In the genomic region with DNA sequence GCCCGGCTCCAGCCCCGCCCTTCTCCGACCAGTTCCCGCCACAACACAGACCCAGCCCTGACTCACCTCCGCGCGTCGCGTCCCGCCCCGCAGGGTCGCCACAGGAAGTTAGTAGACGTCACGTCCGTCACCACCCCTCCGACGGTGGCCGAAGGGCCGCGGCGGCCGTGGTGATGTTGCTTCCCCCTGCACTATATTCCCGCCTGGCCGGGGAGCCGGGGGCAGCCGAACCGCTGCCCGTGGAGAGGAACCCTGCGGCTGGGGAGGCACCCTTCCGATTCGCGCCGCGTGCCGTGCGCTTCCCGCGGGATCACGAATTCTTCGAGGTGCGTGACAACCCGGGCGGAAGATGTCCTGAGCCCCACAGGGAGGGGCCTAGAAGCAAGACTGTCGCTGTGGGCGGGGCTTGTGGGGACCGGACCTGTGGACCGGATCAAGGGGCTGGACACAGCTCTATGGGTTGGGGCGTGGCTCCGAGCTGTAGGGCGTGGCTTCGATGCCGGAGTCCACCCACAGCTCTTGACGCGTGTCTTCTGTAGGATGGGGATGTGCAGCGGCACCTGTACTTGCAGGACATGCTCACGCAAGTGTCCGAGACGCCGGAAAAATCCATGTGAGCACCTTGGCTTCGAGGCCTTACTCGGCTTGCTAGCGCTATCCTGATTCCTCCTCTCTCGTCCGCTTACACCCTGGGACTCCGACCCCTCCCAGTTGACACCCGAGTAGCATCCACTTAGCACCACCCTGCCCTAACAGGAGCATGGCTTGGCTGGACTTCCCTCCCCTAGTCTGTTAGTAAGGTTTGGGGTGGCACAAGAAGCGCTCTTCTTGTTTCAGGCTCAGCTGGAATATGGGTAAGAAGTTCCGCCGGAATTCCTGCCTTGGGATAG, we compare ENCODE assay signal across 8 mouse cellular contexts. TPM values are rescaled to one million over a fixed set of nuclear protein-coding genes. Genes with fewer than 3 reads are reported as not detected.
DNase-seq lines count a peak whose midpoint lies in the region; ATAC-seq and TF ChIP-seq lines count a peak whose summit lies in the region.

Gene Zfp511, plus strand, starts transcription at position 111 of the 890 bp plus-strand sequence.
Gene Tubgcp2, minus strand, starts transcription at position 389 of the 890 bp plus-strand sequence.

- intact Hi-C loops in heart, postnatal 10 days (cut with DNase I) = no loop called here

- H3K9me3 ChIP-seq in ES-Bruce4 (replicated peaks; ENCODE audit: control insufficient read depth, insufficient read depth, low read length, poor library complexity, severe bottlenecking) = no peaks in the 10 kb centered on the region
- no peaks in the 10 kb centered on the region for H3K9me3 ChIP-seq in forebrain, embryonic 13.5 days (replicated peaks)
- no peaks in the 10 kb centered on the region for H3K9me3 ChIP-seq in liver, postnatal 0 days (ENCODE audit: low read length)
- H3K9me3 ChIP-seq in neural tube, embryonic 14.5 days (ENCODE audit: control insufficient read depth, low read length) = no peaks in the 10 kb centered on the region

- H3K4me2 ChIP-seq in forebrain, embryonic 13.5 days = peak within 1 kb of the TSS; percentile 89
- peak within 1 kb of the TSS; percentile 82 for H3K4me2 ChIP-seq in liver, postnatal 0 days (ENCODE audit: low read depth, low read length)
- peak within 1 kb of the TSS; percentile 68 for H3K4me2 ChIP-seq in neural tube, embryonic 14.5 days (ENCODE audit: low read depth, low read length)

- 0 out of 2 replicates have a peak, but pooled peaks have one; percentile 4 for TF ChIP-seq EP300 in ES-Bruce4 (IDR thresholded peaks at IDR 0.05; ENCODE audit: insufficient read depth, low read depth, low read length)
- peak; percentile 56; the same call in 1 of the 2 replicates for TF ChIP-seq EP300 in liver, postnatal 0 days (IDR thresholded peaks at IDR 0.05; ENCODE audit: low read depth)

- H3K4me1 ChIP-seq in ES-Bruce4 (ENCODE audit: control insufficient read depth, insufficient read depth, low read length) = no peaks in the 10 kb centered on the region
- peaks cover 29% of the 10 kb centered on the region for H3K4me1 ChIP-seq in forebrain, embryonic 13.5 days
- peaks cover 16% of the 10 kb centered on the region for H3K4me1 ChIP-seq in liver, postnatal 0 days (ENCODE audit: insufficient read depth)
- peaks cover 9% of the 10 kb centered on the region for H3K4me1 ChIP-seq in neural tube, embryonic 14.5 days (ENCODE audit: control insufficient read depth, insufficient read depth, low read length)

- no peak for TF ChIP-seq CTCF in ES-Bruce4 (IDR thresholded peaks at IDR 0.05; ENCODE audit: low read depth, low read length)
- 0 out of 2 replicates have a peak, but pooled peaks have one; percentile 2 for TF ChIP-seq CTCF in liver, postnatal 0 days (IDR thresholded peaks at IDR 0.05; ENCODE audit: low read depth)

- DNase-seq in heart, postnatal 10 days = peak; percentile 95 to 96
- DNase-seq in large intestine, adult 2 months (ENCODE audit: low read depth, low spot score) = peak; percentile 89
- DNase-seq in liver, postnatal 0 days = peak; percentile 98
- peak; percentile 99 for DNase-seq in testis, postnatal 10 days (ENCODE audit: low spot score)

- 0 out of 2 replicates have a peak, but pooled peaks cover 4% of the 10 kb centered on the region for H3K36me3 ChIP-seq in ES-Bruce4 (ENCODE audit: control insufficient read depth, insufficient read depth, low read length, poor library complexity, severe bottlenecking)
- peaks cover 40% of the 10 kb centered on the region for H3K36me3 ChIP-seq in forebrain, embryonic 13.5 days (ENCODE audit: poor library complexity, severe bottlenecking)
- peaks cover 25% of the 10 kb centered on the region for H3K36me3 ChIP-seq in liver, postnatal 0 days (replicated peaks; ENCODE audit: insufficient read depth, low read length)
- peaks cover 33% of the 10 kb centered on the region for H3K36me3 ChIP-seq in neural tube, embryonic 14.5 days (ENCODE audit: control insufficient read depth, insufficient read depth, low read length)

- H3K4me3 ChIP-seq in ES-Bruce4 (ENCODE audit: low read depth, low read length) = peak within 1 kb of the TSS; percentile 77
- peak within 1 kb of the TSS; percentile 72 for H3K4me3 ChIP-seq in forebrain, embryonic 13.5 days
- peak within 1 kb of the TSS; percentile 75 for H3K4me3 ChIP-seq in liver, postnatal 0 days (ENCODE audit: low read depth, low read length)
- H3K4me3 ChIP-seq in neural tube, embryonic 14.5 days (ENCODE audit: low read depth, low read length) = peak within 1 kb of the TSS; percentile 89

- H3K9ac ChIP-seq in ES-Bruce4 (ENCODE audit: low read depth, poor library complexity, severe bottlenecking) = peak within 1 kb of the TSS; percentile 76
- H3K9ac ChIP-seq in forebrain, embryonic 13.5 days = peak within 1 kb of the TSS; percentile 89
- H3K9ac ChIP-seq in liver, postnatal 0 days (replicated peaks) = peak within 1 kb of the TSS; percentile 83
- peak within 1 kb of the TSS; percentile 88 for H3K9ac ChIP-seq in neural tube, embryonic 14.5 days (replicated peaks; ENCODE audit: low read depth, low read length)

- TF ChIP-seq POLR2A in ES-Bruce4 (IDR thresholded peaks at IDR 0.05; ENCODE audit: insufficient read depth, low read length) = no peak

- 1% methylated on average over 69 of the region's 69 CpGs for WGBS in forebrain, embryonic 13.5 days
- 1% methylated on average over 69 of the region's 69 CpGs for WGBS in large intestine, adult 2 months
- WGBS in liver, postnatal 0 days (ENCODE audit: insufficient replicate concordance) = 2% methylated on average over 68 of the region's 69 CpGs
- WGBS in neural tube, embryonic 14.5 days = 2% methylated on average over 62 of the region's 69 CpGs

- H3K27me3 ChIP-seq in ES-Bruce4 (ENCODE audit: control insufficient read depth, insufficient read depth, low read length, poor library complexity, severe bottlenecking) = no peaks in the 10 kb centered on the region
- H3K27me3 ChIP-seq in forebrain, embryonic 13.5 days = no peaks in the 10 kb centered on the region
- H3K27me3 ChIP-seq in liver, postnatal 0 days (ENCODE audit: insufficient read depth, low read length) = no peaks in the 10 kb centered on the region
- no peaks in the 10 kb centered on the region for H3K27me3 ChIP-seq in neural tube, embryonic 14.5 days (ENCODE audit: control insufficient read depth, insufficient read depth, low read length)

- ATAC-seq in cerebellum, adult (ENCODE audit: insufficient number of reproducible peaks, low FRiP score, low TSS enrichment) = peak; percentile 90
- ATAC-seq in forebrain, embryonic 13.5 days = peak; percentile 97
- peak; percentile 99 for ATAC-seq in liver, postnatal 0 days
- ATAC-seq in neural tube, embryonic 14.5 days (ENCODE audit: low read depth) = peak; percentile 96

- no peak within 1 kb of the TSS; the same call in 1 of the 2 replicates for H3K27ac ChIP-seq in ES-Bruce4 (ENCODE audit: insufficient read depth, low read length)
- peak within 1 kb of the TSS; percentile 80 for H3K27ac ChIP-seq in forebrain, embryonic 13.5 days
- H3K27ac ChIP-seq in liver, postnatal 0 days (ENCODE audit: low read depth) = peak within 1 kb of the TSS; percentile 74
- peak within 1 kb of the TSS; percentile 92 for H3K27ac ChIP-seq in neural tube, embryonic 14.5 days (ENCODE audit: low read depth, low read length)

RNA-seq across cellular contexts. Expression of gene Zfp511, which starts in this region (rescaled TPM):
- 22.3 and 25.4 TPM in 2 replicates for polyA plus RNA-seq in ES-Bruce4 (2011; ENCODE audit: insufficient read depth, insufficient read length, low read depth, missing spikeins)
- 52.2 and 53.7 TPM in 2 replicates for polyA plus RNA-seq in forebrain, embryonic 13.5 days (2015; fragmentation: Nextera tagmentation; extraction: Ambion mirVana)
- total RNA-seq in heart, postnatal 10 days (2021) = 10 to 100 TPM; 13.1 to 13.8 TPM
- polyA plus RNA-seq in large intestine, adult 2 months (2012; rRNA removed) = 36.7 and 52.9 TPM in 2 replicates
- 10.5 and 10.7 TPM in 2 replicates for polyA plus RNA-seq in liver, postnatal 0 days (2015; fragmentation: Nextera tagmentation; extraction: Ambion mirVana)
- 52.7 and 61.2 TPM in 2 replicates for polyA plus RNA-seq in neural tube, embryonic 14.5 days (2014; fragmentation: Nextera tagmentation; extraction: Ambion mirVana)

RNA-seq across cellular contexts. Expression of gene Tubgcp2, which starts in this region (rescaled TPM):
- 36.3 and 38.3 TPM in 2 replicates for polyA plus RNA-seq in ES-Bruce4 (2011; ENCODE audit: insufficient read depth, insufficient read length, low read depth, missing spikeins)
- 69.6 and 74.7 TPM in 2 replicates for polyA plus RNA-seq in forebrain, embryonic 13.5 days (2015; fragmentation: Nextera tagmentation; extraction: Ambion mirVana)
- total RNA-seq in heart, postnatal 10 days (2021) = 10 to 100 TPM; 36.5 to 37.1 TPM
- polyA plus RNA-seq in large intestine, adult 2 months (2012; rRNA removed) = 13.8 and 16.7 TPM in 2 replicates
- 14.2 and 16.0 TPM in 2 replicates for polyA plus RNA-seq in liver, postnatal 0 days (2015; fragmentation: Nextera tagmentation; extraction: Ambion mirVana)
- 57.1 and 61.0 TPM in 2 replicates for polyA plus RNA-seq in neural tube, embryonic 14.5 days (2014; fragmentation: Nextera tagmentation; extraction: Ambion mirVana)
